Mouse (Mus musculus) kidney, embryonic 15.5 days (tissue): Measurements from ENCODE around the gene Sap25. TPM values are rescaled to one million over a fixed set of nuclear protein-coding genes. Genes with fewer than 3 reads are reported as not detected.
A peak's percentile ranks its signal among the peaks of the same experiment; 100 is the strongest.

Experiments used
- ATAC-seq: fragments of 200-750 bp; cut with Nextera tagmentation; replicated peaks from 2 replicates; pipeline ENCODE4 v1.8.0; 2017; ENCODE audit warnings: moderate TSS enrichment; ENCODE audit not compliant: low FRiP score
- H3K27ac ChIP-seq: fragments of 300-500 bp; sonication (generic); 2 replicates; pipeline ENCODE4 v1.5.1; 2015; ENCODE audit warnings: mild to moderate bottlenecking, inconsistent platforms
- H3K27me3 ChIP-seq: fragments of 300-500 bp; sonication (generic); 2 replicates; pipeline ENCODE4 v1.6.1; 2015; ENCODE audit warnings: inconsistent platforms
- H3K36me3 ChIP-seq: fragments of 300-500 bp; sonication (generic); 2 replicates; pipeline ENCODE4 v1.6.1; 2015; ENCODE audit warnings: inconsistent platforms
- H3K4me1 ChIP-seq: fragments of 300-500 bp; sonication (generic); 2 replicates; pipeline ENCODE4 v1.6.1; 2015; ENCODE audit warnings: inconsistent platforms
- H3K4me2 ChIP-seq: fragments of 300-500 bp; sonication (generic); 2 replicates; pipeline ENCODE4 v1.6.1; 2015; ENCODE audit warnings: moderate library complexity, mild to moderate bottlenecking, inconsistent platforms
- H3K4me3 ChIP-seq: fragments of 300-500 bp; sonication (generic); replicated peaks from 2 replicates; pipeline ENCODE4 v1.5.1; 2015; ENCODE audit warnings: mild to moderate bottlenecking, inconsistent platforms
- H3K9ac ChIP-seq: fragments of 300-500 bp; sonication (generic); 2 replicates; pipeline ENCODE4 v1.6.1; 2015; ENCODE audit warnings: mild to moderate bottlenecking, inconsistent platforms
- H3K9me3 ChIP-seq: fragments of 300-500 bp; sonication (generic); replicated peaks from 2 replicates; pipeline ENCODE4 v1.6.1; 2016; ENCODE audit warnings: inconsistent platforms
- WGBS: fragments of 180-500 bp; shearing (Covaris S2); methylation state at CpG from one replicate; pipeline ENCODE4 v1.1.7; 2015; ENCODE audit warnings: mixed read lengths; 5-methylcytosine and 5-hydroxymethylcytosine counted together
- polyA plus RNA-seq: library from polyadenylated mRNA; unstranded; fragments of >200 nt; fragmentation: Nextera tagmentation; extraction: Ambion mirVana; gene quantifications from 2 replicates; pipeline ENCODE4 v1.2.1, GENCODE M21; 2015

Gene Sap25
- polyA plus RNA-seq, 1 experiment from 2014 or later: 10.5 TPM

GRCm38 (mm10) chr5:137629306-137629721 lies 11.8 kb upstream of the Sap25 start:
- Histone ChIP-seq H3K4me2 (peak overlapping the region; percentile 76), H3K9ac (peak overlapping the region; percentile 80), H3K36me3 (peaks cover 20% of the 10 kb centered on the region), H3K27ac (peak overlapping the region; percentile 99), H3K4me1 (peaks cover 62% of the 10 kb centered on the region), H3K4me3 (peak overlapping the region; percentile 82), H3K9me3 (no peaks in the 10 kb centered on the region), H3K27me3 (no peaks in the 10 kb centered on the region)
- 0% methylated on average over 23 of the region's 23 CpGs for WGBS
- peak; percentile 60 for ATAC-seq

DNA sequence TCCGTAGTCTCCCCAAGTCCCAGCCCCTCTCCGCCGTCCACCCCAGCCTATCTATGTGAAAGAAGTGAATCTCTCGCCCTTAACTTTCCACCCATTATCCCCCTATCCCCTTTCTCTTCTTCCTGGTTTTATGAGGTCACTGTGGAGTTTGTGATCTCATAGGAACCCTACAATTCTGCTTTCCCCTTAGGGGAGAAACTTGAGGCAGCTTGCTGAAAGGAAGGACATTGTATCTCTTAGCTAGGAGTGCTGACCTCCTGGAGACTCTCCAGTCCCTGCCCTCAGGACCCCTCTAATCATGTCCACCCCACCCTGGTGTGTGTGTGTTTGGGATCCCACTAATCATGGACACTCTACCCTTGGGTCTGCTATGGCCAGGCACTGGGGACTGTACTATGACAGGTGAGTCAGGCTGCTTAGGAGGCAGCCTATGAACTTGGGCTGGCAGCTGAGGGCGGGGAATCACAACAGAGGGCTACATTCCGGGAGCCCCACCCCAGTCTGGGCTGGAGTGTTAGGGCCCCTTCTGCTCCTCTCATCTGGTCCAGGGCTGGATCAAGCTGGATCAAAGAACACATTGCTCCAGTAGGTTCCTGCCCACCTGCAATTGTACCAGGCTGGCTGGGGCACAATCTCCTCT lies 11.1 kb upstream of the Sap25 start:
- peak; percentile 19 for ATAC-seq
- no peaks in the 10 kb centered on the region for H3K27me3 ChIP-seq
- peak overlapping the region; percentile 80 for H3K9ac ChIP-seq
- H3K4me1 ChIP-seq: peaks cover 58% of the 10 kb centered on the region
- H3K36me3 ChIP-seq: peaks cover 26% of the 10 kb centered on the region
- H3K4me3 ChIP-seq: peak overlapping the region; percentile 82
- no peaks in the 10 kb centered on the region for H3K9me3 ChIP-seq
- H3K27ac ChIP-seq: peak overlapping the region; percentile 99
- peak overlapping the region; percentile 76 for H3K4me2 ChIP-seq
- WGBS: 7% methylated on average over 6 of the region's 6 CpGs

GRCm38 (mm10) chr5:137630602-137631001 lies 10.5 kb upstream of the Sap25 start:
- Histone ChIP-seq H3K9me3 (no peaks in the 10 kb centered on the region), H3K27ac (peak overlapping the region; percentile 99), H3K36me3 (peaks cover 32% of the 10 kb centered on the region), H3K4me3 (peak overlapping the region; percentile 82), H3K9ac (peak overlapping the region; percentile 80), H3K4me2 (peak overlapping the region; percentile 76), H3K4me1 (peaks cover 56% of the 10 kb centered on the region), H3K27me3 (no peaks in the 10 kb centered on the region)
- peak; percentile 7; the same call in 1 of the 2 replicates for ATAC-seq
- 6% methylated on average over 3 of the region's 3 CpGs for WGBS

- Histone ChIP-seq H3K9me3 (no peaks in the 10 kb centered on the region), H3K9ac (peak overlapping the region; percentile 80), H3K4me2 (peak overlapping the region; percentile 76), H3K4me3 (peak overlapping the region; percentile 82), H3K36me3 (peaks cover 38% of the 10 kb centered on the region), H3K4me1 (peaks cover 56% of the 10 kb centered on the region), H3K27ac (peak overlapping the region; percentile 99), H3K27me3 (no peaks in the 10 kb centered on the region)
- ATAC-seq: no peak
- WGBS: 33% methylated on average over 9 of the region's 9 CpGs
These were observed 10.0 kb upstream of the Sap25 start for GRCm38 (mm10) chr5:137631171-137631570.

DNA sequence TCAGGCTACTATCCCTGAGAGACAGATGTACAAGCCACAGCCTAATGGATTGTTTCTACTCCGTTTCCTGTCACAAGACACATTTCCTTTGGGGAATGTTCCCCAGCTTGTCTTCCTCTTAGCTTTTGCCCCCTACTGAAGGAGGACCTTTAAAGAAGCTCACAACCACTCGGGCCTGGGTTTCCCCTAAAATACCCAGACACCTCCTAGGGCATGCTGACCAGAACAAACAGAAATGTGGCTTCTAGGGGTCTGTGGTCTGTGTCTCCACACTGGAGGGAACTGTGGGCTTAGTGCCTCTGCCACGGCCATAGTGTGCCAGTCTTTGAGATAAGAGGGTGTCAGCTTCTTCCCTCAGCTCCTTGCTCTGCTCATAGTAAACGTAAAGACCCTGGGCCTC lies 9.5 kb upstream of the Sap25 start:
- 56% methylated on average over 4 of the region's 4 CpGs for WGBS
- H3K9me3 ChIP-seq: no peaks in the 10 kb centered on the region
- H3K27ac ChIP-seq: peak overlapping the region; percentile 99
- peaks cover 42% of the 10 kb centered on the region for H3K36me3 ChIP-seq
- peak overlapping the region; percentile 80; the same call in 1 of the 2 replicates for H3K9ac ChIP-seq
- H3K4me3 ChIP-seq: peak overlapping the region; percentile 82
- H3K4me2 ChIP-seq: peak overlapping the region; percentile 76
- peaks cover 56% of the 10 kb centered on the region for H3K4me1 ChIP-seq
- H3K27me3 ChIP-seq: no peaks in the 10 kb centered on the region
- no peak for ATAC-seq

DNA sequence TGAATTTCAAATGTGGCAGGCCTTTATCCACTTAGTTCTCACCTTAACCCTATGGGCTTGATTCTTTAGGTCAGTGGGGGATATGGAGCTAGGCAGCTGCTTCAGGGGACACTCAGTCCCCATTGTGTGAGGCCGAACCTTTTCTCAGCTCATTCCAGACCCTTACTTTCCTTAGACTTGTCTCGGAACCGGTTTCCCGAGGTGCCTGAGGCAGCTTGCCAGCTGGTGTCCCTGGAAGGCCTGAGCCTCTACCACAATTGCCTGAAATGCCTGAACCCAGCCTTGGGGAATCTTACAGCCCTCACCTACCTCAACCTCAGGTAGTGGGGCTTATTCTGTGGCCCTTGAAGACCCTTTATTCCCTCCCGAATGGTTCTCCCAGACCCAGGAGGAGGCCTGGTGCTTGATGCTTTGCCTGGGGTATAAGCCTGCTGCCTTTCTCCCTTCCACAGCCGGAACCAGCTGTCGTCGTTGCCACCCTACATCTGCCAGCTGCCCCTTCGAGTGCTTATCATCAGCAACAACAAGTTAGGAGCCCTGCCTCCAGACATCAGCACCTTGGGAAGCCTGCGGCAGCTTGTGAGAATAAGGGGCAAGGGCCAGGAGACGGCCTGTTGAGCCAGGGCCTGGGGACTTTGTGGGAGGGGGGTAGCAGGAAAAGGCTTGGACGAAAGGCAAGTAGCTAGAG lies 7.6 kb upstream of the Sap25 start:
- H3K4me2 ChIP-seq: no peak overlapping the region
- H3K9me3 ChIP-seq: no peaks in the 10 kb centered on the region
- no peaks in the 10 kb centered on the region for H3K27me3 ChIP-seq
- H3K36me3 ChIP-seq: peaks cover 61% of the 10 kb centered on the region
- 82% methylated on average over 12 of the region's 12 CpGs for WGBS
- 0 out of 2 replicates have a peak overlapping the region, but pooled peaks have one; percentile 32 for H3K27ac ChIP-seq
- ATAC-seq: no peak
- no peak overlapping the region for H3K4me3 ChIP-seq
- peaks cover 44% of the 10 kb centered on the region for H3K4me1 ChIP-seq
- no peak overlapping the region for H3K9ac ChIP-seq

GRCm38 (mm10) chr5:137639472-137639871 lies 1.7 kb upstream of the Sap25 start:
- H3K4me2 ChIP-seq: no peak overlapping the region
- H3K9me3 ChIP-seq: no peaks in the 10 kb centered on the region
- ATAC-seq: no peak
- H3K9ac ChIP-seq: no peak overlapping the region
- H3K27me3 ChIP-seq: peaks cover 11% of the 10 kb centered on the region
- peaks cover 87% of the 10 kb centered on the region for H3K36me3 ChIP-seq
- 0 out of 2 replicates have a peak, but pooled peaks cover 13% of the 10 kb centered on the region for H3K4me1 ChIP-seq
- no peak overlapping the region for H3K4me3 ChIP-seq
- 80% methylated on average over 7 of the region's 7 CpGs for WGBS
- H3K27ac ChIP-seq: no peak overlapping the region

DNA sequence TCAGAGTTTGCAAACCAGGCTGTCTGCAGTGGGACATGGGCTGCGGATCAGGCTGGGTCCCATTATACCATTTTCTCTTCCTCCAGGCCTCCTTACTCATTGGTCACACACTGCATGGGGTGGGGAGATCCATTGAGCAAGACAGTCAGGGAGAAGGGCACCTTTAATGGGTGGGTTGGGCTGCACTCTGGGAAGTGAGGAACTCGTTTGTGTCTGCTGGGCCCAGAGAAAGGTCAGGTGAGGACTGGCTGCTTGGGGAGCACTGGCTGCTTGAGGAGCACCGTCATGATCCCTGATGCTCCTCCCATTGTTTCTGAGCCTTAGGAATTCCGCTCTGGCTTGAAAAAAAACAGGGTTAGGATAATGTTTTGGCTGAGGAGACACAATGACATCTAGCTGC lies 1.8 kb downstream of the Sap25 start:
- peaks cover 26% of the 10 kb centered on the region for H3K27me3 ChIP-seq
- no peak overlapping the region for H3K4me2 ChIP-seq
- no peak for ATAC-seq
- no peak overlapping the region for H3K9ac ChIP-seq
- peaks cover 39% of the 10 kb centered on the region for H3K4me1 ChIP-seq
- H3K36me3 ChIP-seq: peaks cover 53% of the 10 kb centered on the region
- no peaks in the 10 kb centered on the region for H3K9me3 ChIP-seq
- WGBS: 49% methylated on average over 4 of the region's 4 CpGs
- H3K27ac ChIP-seq: no peak overlapping the region
- no peak overlapping the region for H3K4me3 ChIP-seq

DNA sequence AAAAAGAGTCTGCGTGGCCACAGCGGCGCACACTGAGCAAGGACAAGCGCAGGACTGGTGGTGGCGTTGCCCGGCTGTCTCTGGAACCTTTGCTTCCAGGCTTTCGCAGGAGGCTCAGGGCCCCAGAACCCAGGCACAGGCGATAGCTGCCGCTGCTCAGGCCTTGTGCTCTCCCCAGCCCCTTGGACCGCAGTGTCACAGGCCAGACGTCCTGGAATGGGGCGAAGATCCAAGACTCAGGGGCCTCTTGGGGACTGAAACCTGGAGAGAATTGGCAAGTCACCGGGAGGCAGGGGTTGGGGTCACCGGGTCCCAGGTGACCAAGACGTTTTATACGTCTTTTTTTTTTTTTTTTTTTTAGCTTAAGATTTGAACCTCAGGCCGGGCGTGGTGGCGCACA lies 3.4 kb downstream of the Sap25 start:
- H3K4me3 ChIP-seq: no peak overlapping the region
- H3K27me3 ChIP-seq: peaks cover 26% of the 10 kb centered on the region
- peaks cover 55% of the 10 kb centered on the region for H3K4me1 ChIP-seq
- no peak overlapping the region for H3K9ac ChIP-seq
- no peak overlapping the region for H3K27ac ChIP-seq
- no peak for ATAC-seq
- H3K36me3 ChIP-seq: peaks cover 37% of the 10 kb centered on the region
- no peaks in the 10 kb centered on the region for H3K9me3 ChIP-seq
- WGBS: 42% methylated on average over 19 of the region's 19 CpGs
- no peak overlapping the region for H3K4me2 ChIP-seq

DNA sequence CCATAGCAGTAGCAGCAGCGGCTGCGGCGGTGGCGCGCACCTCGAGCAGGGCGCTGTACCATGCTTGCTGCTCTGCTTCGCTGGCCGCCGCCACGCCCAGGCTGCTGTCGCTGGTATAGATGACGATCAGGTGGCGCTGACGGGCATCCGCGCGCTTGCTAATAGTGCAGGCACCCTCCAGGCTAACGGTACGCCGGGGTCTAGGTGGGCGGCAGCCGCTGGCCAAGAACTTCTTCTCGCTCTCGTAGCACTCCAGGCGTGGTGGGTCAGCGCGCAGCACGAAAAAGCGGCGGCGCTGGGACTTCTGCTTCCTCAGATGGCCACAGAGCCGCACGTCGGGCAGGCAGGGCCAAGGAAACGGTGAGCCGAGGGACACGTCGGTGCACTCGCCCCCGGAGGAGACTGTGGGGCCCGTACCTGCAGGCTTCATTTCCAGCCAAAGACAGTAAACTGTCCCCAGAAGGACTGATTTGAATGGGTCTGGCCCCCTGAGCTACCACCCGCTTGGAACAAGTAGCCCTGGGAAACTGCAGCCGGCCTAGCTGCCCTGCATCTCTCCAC lies 4.0 kb downstream of the Sap25 start:
- no peaks in the 10 kb centered on the region for H3K9me3 ChIP-seq
- H3K4me2 ChIP-seq: peak overlapping the region; percentile 63
- H3K27me3 ChIP-seq: peaks cover 26% of the 10 kb centered on the region
- peaks cover 30% of the 10 kb centered on the region for H3K36me3 ChIP-seq
- no peak for ATAC-seq
- 0 out of 2 replicates have a peak overlapping the region, but pooled peaks have one; percentile 37 for H3K27ac ChIP-seq
- peaks cover 62% of the 10 kb centered on the region for H3K4me1 ChIP-seq
- 2% methylated on average over 44 of the region's 44 CpGs for WGBS
- peak overlapping the region; percentile 38 for H3K4me3 ChIP-seq
- no peak overlapping the region for H3K9ac ChIP-seq

DNA sequence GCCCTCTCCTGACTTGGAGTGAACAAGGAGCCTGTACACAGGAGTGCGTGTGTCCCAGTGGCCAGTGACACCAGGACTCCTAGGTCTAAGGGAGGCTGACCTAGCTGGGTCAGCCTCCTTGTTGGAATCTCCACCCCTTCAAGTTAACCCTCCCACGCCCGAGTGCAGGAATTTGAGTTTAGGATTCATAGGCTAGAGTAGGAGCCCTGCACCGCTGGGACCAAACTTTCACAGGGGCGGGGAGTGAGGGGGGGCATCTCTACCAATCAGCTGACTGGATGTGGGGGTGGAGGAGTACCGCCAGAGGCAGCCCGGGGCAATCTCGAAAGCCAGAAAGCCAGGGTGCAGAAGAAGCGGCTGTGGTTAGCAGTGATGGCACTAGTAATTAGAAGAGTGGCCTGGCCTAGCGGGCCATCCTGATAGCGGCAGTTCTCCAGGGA lies 4.5 kb downstream of the Sap25 start, which contains the start of gene Irs3:
TSS of gene Irs3 (minus strand) at position 63 of the 440 bp plus-strand sequence.
- Histone ChIP-seq H3K4me1 (peaks cover 65% of the 10 kb centered on the region), H3K36me3 (peaks cover 25% of the 10 kb centered on the region), H3K4me3 (peak within 1 kb of the TSS; percentile 38), H3K27ac (0 out of 2 replicates have a peak within 1 kb of the TSS, but pooled peaks have one; percentile 37), H3K9me3 (no peaks in the 10 kb centered on the region), H3K27me3 (peaks cover 26% of the 10 kb centered on the region), H3K9ac (no peak within 1 kb of the TSS), H3K4me2 (peak within 1 kb of the TSS; percentile 63)
- no peak for ATAC-seq
- 11% methylated on average over 11 of the region's 11 CpGs for WGBS
